Mouse (Mus musculus) heart, postnatal 14 days (tissue): ENCODE measurements around the gene Tnfrsf13b. TPM values are rescaled to one million over a fixed set of nuclear protein-coding genes. Genes with fewer than 3 reads are reported as not detected.

Experiments
- total RNA-seq, 2 experiments: library from RNA; stranded (reverse); gene quantifications; 2 replicates each; pipeline ENCODE4 v1.2.3; 2021

Gene Tnfrsf13b
- total RNA-seq, 2 experiments from 2014 or later, result 0.91 to 1.1 TPM

Other genes starting within 250 kb of the Tnfrsf13b start
- 10 to 100 TPM; 30.0 to 33.3 TPM for gene Tmem11, start 247.5 kb upstream of the Tnfrsf13b start, total RNA-seq
- 10 to 100 TPM; 14.5 to 17.4 TPM for gene Natd1, start 212.0 kb upstream of the Tnfrsf13b start, total RNA-seq
- 10 to 100 TPM; 71.2 to 77.8 TPM for gene Map2k3, start 194.7 kb upstream of the Tnfrsf13b start, total RNA-seq
- gene Kcnj12, start 104.2 kb upstream of the Tnfrsf13b start, total RNA-seq, result 10 to 100 TPM; 27.5 to 29.0 TPM
- 10 to 100 TPM; 37.6 to 38.9 TPM for gene Usp22, start 48.3 kb downstream of the Tnfrsf13b start, total RNA-seq
- 1 to 10 TPM in 1 of 2 experiments, under 1 TPM in 1; 0.41 to 2.2 TPM for gene Aldh3a1, start 80.8 kb downstream of the Tnfrsf13b start, total RNA-seq
- 10 to 100 TPM; 37.3 to 38.4 TPM for gene Aldh3a2, start 140.7 kb downstream of the Tnfrsf13b start, total RNA-seq
- gene Slc47a2, start 216.1 kb downstream of the Tnfrsf13b start, total RNA-seq, result not detected